Mouse (Mus musculus) cortical plate, adult 2 months (tissue): Measurements from ENCODE around the gene Cacna1c.

Source experiments
- CTCF ChIP-seq: fragments of 200-500 bp; IDR thresholded peaks from 2 replicates; pipeline ENCODE4 v1.5.1; 2011; ENCODE audit warnings: mild to moderate bottlenecking, control low read depth, low read length; ENCODE audit not compliant: insufficient read depth; ENCODE audit errors: extremely low read depth
- POLR2A ChIP-seq: fragments of 200-500 bp; IDR thresholded peaks from 2 replicates; pipeline ENCODE4 v1.6.1; 2011; ENCODE audit warnings: mild to moderate bottlenecking, low read length, control low read depth; ENCODE audit not compliant: insufficient read depth; ENCODE audit errors: extremely low read depth

DNA sequence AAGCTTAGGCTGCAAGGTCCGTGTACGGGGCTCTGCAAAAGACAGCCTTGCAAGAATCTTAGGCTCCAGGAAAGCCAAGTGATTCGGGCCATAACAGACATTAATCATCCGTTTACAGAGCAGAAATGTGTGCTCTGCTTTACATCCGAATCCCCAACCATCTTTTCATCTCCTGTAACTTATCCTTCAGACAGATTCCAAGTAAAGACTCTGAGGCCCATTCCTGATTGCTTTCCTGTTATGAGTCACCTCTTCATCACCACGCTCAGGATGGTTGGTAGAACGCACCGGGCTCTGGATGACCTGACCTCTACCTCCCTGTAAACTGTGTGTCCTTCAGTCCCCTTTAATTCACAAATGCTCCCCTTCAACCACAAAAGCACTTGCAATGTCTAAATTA lies 175.0 kb downstream of the Cacna1c start:
- TF ChIP-seq CTCF, result no peak
- no peak for TF ChIP-seq POLR2A
